8 mouse cellular contexts compared by ENCODE assay signal in genomic region chr5:65697836-65698758, GRCm38 (mm10). TPM values are rescaled to one million over a fixed set of nuclear protein-coding genes. Genes with fewer than 3 reads are reported as not detected.
A peak's percentile ranks its signal among the peaks of the same experiment; 100 is the strongest.
DNase-seq lines count a peak whose midpoint lies in the region; ATAC-seq and TF ChIP-seq lines count a peak whose summit lies in the region.

Gene Pds5a, minus strand, starts transcription at chr5:65698273.

- H3K36me3 ChIP-seq in heart, embryonic 10.5 days, result peaks cover 13% of the 10 kb centered on the region
- H3K36me3 ChIP-seq in kidney, embryonic 15.5 days, result peaks cover 24% of the 10 kb centered on the region

- no peaks in the 10 kb centered on the region for H3K9me3 ChIP-seq in heart, embryonic 10.5 days
- H3K9me3 ChIP-seq in kidney, embryonic 15.5 days (replicated peaks), result no peaks in the 10 kb centered on the region

- H3K4me3 ChIP-seq in bone marrow macrophage, adult 2 months (ENCODE audit: insufficient read depth, low read length), result peak within 1 kb of the TSS; percentile 99
- peak within 1 kb of the TSS; percentile 99 for H3K4me3 ChIP-seq in embryonic fibroblast, embryonic 13.5 days (ENCODE audit: insufficient read depth, low read length)
- peak within 1 kb of the TSS; percentile 92 for H3K4me3 ChIP-seq in heart, embryonic 10.5 days
- peak within 1 kb of the TSS; percentile 82 for H3K4me3 ChIP-seq in kidney, embryonic 15.5 days (replicated peaks)

- 10% methylated on average over 130 of the region's 140 CpGs for WGBS in heart, embryonic 10.5 days
- WGBS in kidney, embryonic 15.5 days, result under 1% methylated on average over 57 of the region's 140 CpGs

- peak; percentile 14; the same call in 1 of the 2 replicates for TF ChIP-seq CTCF in bone marrow macrophage, adult 2 months (IDR thresholded peaks at IDR 0.05; ENCODE audit: low read depth, low read length)
- 0 out of 2 replicates have a peak, but pooled peaks have one; percentile 18 for TF ChIP-seq CTCF in embryonic fibroblast, embryonic 13.5 days (IDR thresholded peaks at IDR 0.05; ENCODE audit: borderline replicate concordance, insufficient read depth, low read length)

- peak within 1 kb of the TSS; percentile 63 for H3K4me2 ChIP-seq in kidney, embryonic 15.5 days

- no peak; the same call in 1 of the 2 replicates for TF ChIP-seq POLR2A in bone marrow macrophage, adult 2 months (IDR thresholded peaks at IDR 0.05; ENCODE audit: borderline replicate concordance, low read depth, low read length)
- TF ChIP-seq POLR2A in embryonic fibroblast, embryonic 13.5 days (IDR thresholded peaks at IDR 0.05; ENCODE audit: low read depth, low read length), result no peak; the same call in none of the 2 replicates

- peak within 1 kb of the TSS; percentile 94 for H3K9ac ChIP-seq in kidney, embryonic 15.5 days

- peak within 1 kb of the TSS; percentile 94 for H3K27ac ChIP-seq in bone marrow macrophage, adult 2 months (ENCODE audit: insufficient read depth, low read depth, low read length)
- peak within 1 kb of the TSS; percentile 93 for H3K27ac ChIP-seq in embryonic fibroblast, embryonic 13.5 days (ENCODE audit: insufficient read depth, low read length)
- peak within 1 kb of the TSS; percentile 98 for H3K27ac ChIP-seq in heart, embryonic 10.5 days
- H3K27ac ChIP-seq in kidney, embryonic 15.5 days, result peak within 1 kb of the TSS; percentile 97

- peaks cover 24% of the 10 kb centered on the region for H3K4me1 ChIP-seq in bone marrow macrophage, adult 2 months (ENCODE audit: control insufficient read depth, insufficient read depth, low read length)
- peaks cover 9% of the 10 kb centered on the region for H3K4me1 ChIP-seq in embryonic fibroblast, embryonic 13.5 days (ENCODE audit: control insufficient read depth, insufficient read depth, low read length)
- H3K4me1 ChIP-seq in heart, embryonic 10.5 days, result peaks cover 17% of the 10 kb centered on the region
- H3K4me1 ChIP-seq in kidney, embryonic 15.5 days, result peaks cover 26% of the 10 kb centered on the region

- no peaks in the 10 kb centered on the region for H3K27me3 ChIP-seq in heart, embryonic 10.5 days (ENCODE audit: insufficient read depth, poor library complexity, severe bottlenecking)
- H3K27me3 ChIP-seq in kidney, embryonic 15.5 days, result no peaks in the 10 kb centered on the region

- DNase-seq in A20 (ENCODE audit: low read depth, low spot score) (peak; percentile 93), liver (peak; percentile 91)
- DNase-seq in heart, embryonic 10.5 days (ENCODE audit: low spot score), result peak; percentile 92
- DNase-seq in spleen, postnatal 4 days (ENCODE audit: low spot score in 2 of 2), result peak; percentile 89 to 95

- peak; percentile 93 for ATAC-seq in kidney, embryonic 15.5 days (replicated peaks; ENCODE audit: low FRiP score)
- peak; percentile 49 for ATAC-seq in monocyte, adult 5-6 weeks (replicated peaks; ENCODE audit: insufficient number of reproducible peaks, low FRiP score, low TSS enrichment, poor library complexity, severe bottlenecking)

RNA-seq across cellular contexts. Expression of gene Pds5a, which starts in this region (rescaled TPM):
- 101 and 103 TPM in 2 replicates for polyA plus RNA-seq in bone marrow macrophage, adult 2 months (2012; ENCODE audit: insufficient read depth, insufficient read length, missing spikeins)
- polyA plus RNA-seq in embryonic fibroblast, embryonic 13.5 days (2011; ENCODE audit: insufficient read length, low read depth, missing spikeins), result 203 and 225 TPM in 2 replicates
- 53.6 and 69.2 TPM in 2 replicates for polyA plus RNA-seq in heart, embryonic 10.5 days (2016; fragmentation: Nextera tagmentation; extraction: Ambion mirVana)
- 66.8 and 70.1 TPM in 2 replicates for polyA plus RNA-seq in kidney, embryonic 15.5 days (2015; fragmentation: Nextera tagmentation; extraction: Ambion mirVana)
- 172 to 257 TPM (median 179 TPM) in 3 replicates for total RNA-seq in monocyte, adult 5-6 weeks (2017)

Comparison
In these comparisons a context has a peak if more than half of its experiments do, and no peak if none do; other contexts are left out.
1. Peak in every context shown above with its lines: DNase-seq, ATAC-seq, H3K4me3 ChIP-seq and H3K27ac ChIP-seq.